Mouse (Mus musculus) stomach, embryonic 15.5 days (tissue): ENCODE data around the gene Ccdc9. TPM values are rescaled to one million over a fixed set of nuclear protein-coding genes. Genes with fewer than 3 reads are reported as not detected.

ENCODE experiments used
- ATAC-seq: fragments of 200-750 bp; cut with Nextera tagmentation; 2 replicates; pipeline ENCODE4 v1.8.0; 2017; ENCODE audit warnings: low read depth, moderate number of reproducible peaks, moderate TSS enrichment; ENCODE audit not compliant: insufficient read depth, low FRiP score
- H3K27ac ChIP-seq: fragments of 300-500 bp; sonication (generic); 2 replicates; pipeline ENCODE4 v1.5.1; 2015; ENCODE audit warnings: mild to moderate bottlenecking, inconsistent platforms
- H3K27me3 ChIP-seq: fragments of 300-500 bp; sonication (generic); replicated peaks from 2 replicates; pipeline ENCODE4 v1.6.1; 2015; ENCODE audit warnings: inconsistent platforms
- H3K36me3 ChIP-seq: fragments of 300-500 bp; sonication (generic); 2 replicates; pipeline ENCODE4 v1.6.1; 2015; ENCODE audit warnings: inconsistent platforms
- H3K4me1 ChIP-seq: fragments of 300-500 bp; sonication (generic); 2 replicates; pipeline ENCODE4 v1.6.1; 2015; ENCODE audit warnings: inconsistent platforms
- H3K4me2 ChIP-seq: fragments of 300-500 bp; sonication (generic); 2 replicates; pipeline ENCODE4 v1.6.1; 2015; ENCODE audit warnings: mild to moderate bottlenecking, inconsistent platforms
- H3K4me3 ChIP-seq: fragments of 300-500 bp; sonication (generic); replicated peaks from 2 replicates; pipeline ENCODE4 v1.5.1; 2015; ENCODE audit warnings: inconsistent platforms
- H3K9ac ChIP-seq: fragments of 300-500 bp; sonication (generic); 2 replicates; pipeline ENCODE4 v1.6.1; 2015; ENCODE audit warnings: inconsistent platforms
- H3K9me3 ChIP-seq: fragments of 300-500 bp; sonication (generic); 2 replicates; pipeline ENCODE4 v1.6.1; 2016; ENCODE audit warnings: inconsistent platforms
- WGBS: fragments of 180-500 bp; shearing (Covaris S2); methylation state at CpG from one replicate; pipeline ENCODE4 v1.1.7; 2015; 5-methylcytosine and 5-hydroxymethylcytosine counted together
- polyA plus RNA-seq: library from polyadenylated mRNA; unstranded; fragments of >200 nt; fragmentation: Nextera tagmentation; extraction: Ambion mirVana; gene quantifications from 2 replicates; pipeline ENCODE4 v1.2.1, GENCODE M21; 2015

Ccdc9 gene
- polyA plus RNA-seq = 26.7 and 27.0 TPM in 2 replicates

DNA sequence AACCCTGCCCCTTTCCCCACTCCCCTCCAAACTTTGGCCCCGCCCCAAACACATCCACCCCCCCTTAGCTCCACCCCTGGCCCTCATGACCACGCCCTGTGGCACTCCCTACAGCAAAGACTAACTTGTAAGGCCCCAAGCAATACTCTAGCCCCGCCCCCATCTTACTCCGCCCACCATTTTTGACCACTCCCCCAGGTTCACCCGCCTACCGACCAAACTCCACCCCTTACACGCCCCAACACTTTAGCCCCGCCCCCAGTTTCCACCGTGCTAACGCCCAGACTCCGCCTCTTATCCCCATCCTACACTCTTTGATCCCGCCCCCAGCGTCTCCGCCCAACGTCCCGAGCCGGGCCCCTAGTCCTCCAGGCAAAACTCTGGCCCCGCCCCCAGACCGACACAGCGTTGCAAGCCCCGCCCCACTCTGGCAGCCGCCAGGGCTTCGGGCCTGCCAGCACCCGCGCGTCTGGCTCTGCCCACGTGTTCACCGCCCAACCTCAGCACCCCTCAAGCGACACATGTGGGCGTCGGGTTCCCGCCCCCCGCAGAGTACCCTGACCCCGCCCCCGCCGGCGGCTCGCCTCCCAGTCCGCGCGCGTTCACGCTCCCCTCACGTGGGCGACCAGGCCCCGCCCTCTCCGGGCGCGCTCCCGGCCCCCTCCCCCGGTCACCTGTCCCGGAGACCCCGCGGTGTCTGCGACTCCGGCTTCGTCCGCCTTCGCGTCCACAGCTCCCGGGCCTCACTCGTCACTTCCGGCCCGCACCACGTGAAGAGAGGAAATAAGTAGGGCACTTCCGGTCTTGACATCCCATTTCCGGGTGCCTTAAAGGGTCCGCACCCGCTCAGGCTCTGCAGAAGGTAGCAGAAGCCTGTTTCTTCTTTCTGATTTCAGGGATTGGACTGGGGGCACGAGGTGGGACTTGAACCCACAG lies at the start of gene Ccdc9:
Gene Ccdc9, minus strand, starts transcription at position 770 of the 936 bp plus-strand sequence.
- Histone ChIP-seq H3K36me3 (peaks cover 21% of the 10 kb centered on the region), H3K4me1 (peaks cover 11% of the 10 kb centered on the region), H3K27me3 (no peaks in the 10 kb centered on the region), H3K4me2 (peak within 1 kb of the TSS; percentile 64), H3K27ac (peak within 1 kb of the TSS; percentile 99), H3K4me3 (peak within 1 kb of the TSS; percentile 73), H3K9ac (peak within 1 kb of the TSS; percentile 76), H3K9me3 (no peaks in the 10 kb centered on the region)
- ATAC-seq = peak; percentile 87
- WGBS = 2% methylated on average over 56 of the region's 70 CpGs

DNA sequence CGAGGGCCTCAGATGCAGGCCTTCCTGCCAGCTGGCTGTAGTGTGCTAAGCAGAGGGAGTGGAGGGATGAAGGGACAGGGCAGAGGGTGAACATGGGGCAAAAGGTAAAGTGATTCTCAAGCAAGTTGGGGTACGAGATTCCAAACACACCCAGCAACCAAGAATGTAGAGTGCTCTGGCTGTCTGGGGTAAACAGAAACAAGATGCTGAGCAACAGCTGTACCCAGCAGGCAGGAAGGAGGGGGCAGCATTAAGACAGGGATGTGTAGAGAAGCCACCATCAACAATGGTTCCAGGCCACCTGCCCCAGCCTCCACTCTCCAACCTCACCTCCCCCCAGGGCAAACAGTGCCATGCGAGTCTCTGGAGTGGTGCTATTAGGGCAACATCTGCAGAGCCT lies 42.6 kb upstream of the Ccdc9 start:
- H3K4me2 ChIP-seq = no peak overlapping the region
- H3K4me1 ChIP-seq = peaks cover 4% of the 10 kb centered on the region
- H3K9ac ChIP-seq = no peak overlapping the region
- H3K27me3 ChIP-seq = no peaks in the 10 kb centered on the region
- H3K9me3 ChIP-seq = no peaks in the 10 kb centered on the region
- H3K4me3 ChIP-seq = no peak overlapping the region
- 73% methylated on average over 3 of the region's 3 CpGs for WGBS
- no peak overlapping the region for H3K27ac ChIP-seq
- ATAC-seq = no peak
- peaks cover 39% of the 10 kb centered on the region for H3K36me3 ChIP-seq

DNA sequence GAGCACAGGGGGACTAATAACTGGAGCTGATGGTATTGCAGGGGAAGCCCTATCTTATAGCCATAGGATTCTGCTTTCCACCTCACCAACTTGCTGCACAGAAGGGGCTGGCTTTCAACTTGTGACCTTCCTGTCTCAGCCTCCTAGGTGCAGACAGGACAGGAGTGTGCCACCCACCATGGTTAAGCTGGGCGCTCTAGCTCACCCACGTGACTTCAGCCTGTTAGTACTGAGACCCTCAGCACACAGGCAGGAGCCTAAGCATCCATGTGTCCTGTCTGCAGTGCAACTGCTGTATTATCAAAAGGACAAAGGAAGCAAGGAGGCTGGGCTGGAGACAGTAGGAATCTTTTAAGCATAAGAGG lies 40.0 kb upstream of the Ccdc9 start:
- Histone ChIP-seq H3K4me2 (no peak overlapping the region), H3K4me1 (peaks cover 4% of the 10 kb centered on the region), H3K36me3 (peaks cover 20% of the 10 kb centered on the region), H3K27me3 (no peaks in the 10 kb centered on the region), H3K9ac (no peak overlapping the region), H3K4me3 (no peak overlapping the region), H3K27ac (0 out of 2 replicates have a peak overlapping the region, but pooled peaks have one; percentile 21), H3K9me3 (no peaks in the 10 kb centered on the region)
- 89% methylated on average over 2 of the region's 2 CpGs for WGBS
- ATAC-seq = no peak

DNA sequence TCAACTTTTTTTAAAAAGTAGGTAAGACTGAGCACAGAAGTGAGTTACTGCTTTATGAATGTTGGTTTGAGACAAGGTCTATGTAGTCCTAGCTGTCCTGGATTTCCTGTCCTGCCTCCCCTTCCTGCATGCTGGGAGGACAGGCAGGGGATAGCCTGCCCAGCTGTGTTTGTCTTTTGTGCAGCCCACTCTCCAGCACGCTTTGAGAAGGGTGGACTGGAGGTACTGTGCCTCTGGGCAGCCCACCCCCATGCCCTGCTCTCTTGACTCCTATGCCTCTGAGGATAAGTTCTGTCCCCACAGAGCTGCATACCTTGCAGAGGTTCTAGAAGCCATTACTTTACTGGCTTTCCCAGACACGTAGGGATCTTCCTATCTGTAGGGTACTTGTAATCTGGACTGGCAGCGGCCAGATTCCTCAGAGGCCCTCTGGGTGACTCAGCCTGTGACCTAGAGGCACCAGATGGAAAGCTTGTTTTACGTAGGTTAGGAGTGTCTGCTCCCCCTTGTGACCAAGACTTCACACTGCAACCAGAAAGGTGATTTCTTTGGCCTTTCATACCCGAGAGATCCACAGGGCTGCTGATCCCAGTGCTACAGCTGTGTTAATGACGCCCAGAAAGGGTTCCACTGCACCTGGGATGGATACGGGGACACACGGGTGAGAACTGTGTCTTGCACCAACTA lies 39.5 kb upstream of the Ccdc9 start:
- no peaks in the 10 kb centered on the region for H3K27me3 ChIP-seq
- H3K4me2 ChIP-seq = no peak overlapping the region
- H3K36me3 ChIP-seq = peaks cover 20% of the 10 kb centered on the region
- peaks cover 4% of the 10 kb centered on the region for H3K4me1 ChIP-seq
- no peaks in the 10 kb centered on the region for H3K9me3 ChIP-seq
- H3K4me3 ChIP-seq = no peak overlapping the region
- ATAC-seq = peak; percentile 62
- H3K9ac ChIP-seq = no peak overlapping the region
- 16% methylated on average over 8 of the region's 8 CpGs for WGBS
- peak overlapping the region; percentile 57; the same call in 1 of the 2 replicates for H3K27ac ChIP-seq

DNA sequence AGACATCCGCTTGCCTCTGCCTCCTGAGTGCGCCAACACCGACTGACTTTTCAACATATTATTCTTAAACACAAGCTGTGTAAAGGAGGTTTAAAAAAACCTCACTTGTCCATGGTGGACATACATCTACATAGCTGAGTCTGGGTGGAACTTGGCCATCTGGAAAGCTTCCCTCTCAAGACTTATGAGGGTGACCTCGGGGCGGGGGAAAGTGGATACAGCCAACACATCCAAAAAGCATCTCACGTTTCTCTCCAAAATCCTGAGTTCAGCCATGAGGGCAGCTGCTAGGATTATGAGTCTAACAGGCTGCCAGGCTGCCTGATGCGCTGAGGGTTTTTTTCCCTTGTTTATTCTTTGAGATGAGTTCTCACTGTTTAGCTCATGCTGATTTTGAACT lies 38.1 kb upstream of the Ccdc9 start:
- Histone ChIP-seq H3K4me2 (no peak overlapping the region), H3K9me3 (no peaks in the 10 kb centered on the region), H3K27ac (peak overlapping the region; percentile 35; the same call in 1 of the 2 replicates), H3K9ac (no peak overlapping the region), H3K36me3 (peaks cover 14% of the 10 kb centered on the region; the same call in 1 of the 2 replicates), H3K4me1 (peaks cover 4% of the 10 kb centered on the region), H3K4me3 (no peak overlapping the region), H3K27me3 (no peaks in the 10 kb centered on the region)
- no peak for ATAC-seq
- 59% methylated on average over 7 of the region's 7 CpGs for WGBS

DNA sequence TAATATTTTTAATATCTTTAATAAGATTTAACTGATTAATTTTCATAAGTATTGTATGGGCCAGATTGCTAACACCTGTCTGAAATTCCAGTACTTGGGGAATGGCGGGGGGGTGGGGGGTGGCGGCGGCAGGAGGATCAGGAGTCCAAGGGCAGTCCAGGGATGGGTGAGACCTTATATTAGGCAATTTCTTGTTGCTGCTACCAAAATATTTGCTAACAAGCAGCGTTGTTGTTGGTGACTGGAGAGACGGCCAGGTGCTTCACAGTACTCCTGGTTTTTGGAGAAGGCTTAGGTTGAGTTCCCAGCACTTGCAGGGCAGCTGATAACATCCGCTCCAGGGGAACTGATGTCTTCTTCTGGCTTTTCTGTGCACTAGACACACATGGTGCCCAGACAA lies 33.9 kb upstream of the Ccdc9 start:
- Histone ChIP-seq H3K4me2 (no peak overlapping the region), H3K27me3 (no peaks in the 10 kb centered on the region), H3K4me1 (no peaks in the 10 kb centered on the region), H3K4me3 (no peak overlapping the region), H3K9me3 (no peaks in the 10 kb centered on the region), H3K27ac (no peak overlapping the region), H3K36me3 (no peaks in the 10 kb centered on the region), H3K9ac (no peak overlapping the region)
- 86% methylated on average over 6 of the region's 6 CpGs for WGBS
- no peak for ATAC-seq

DNA sequence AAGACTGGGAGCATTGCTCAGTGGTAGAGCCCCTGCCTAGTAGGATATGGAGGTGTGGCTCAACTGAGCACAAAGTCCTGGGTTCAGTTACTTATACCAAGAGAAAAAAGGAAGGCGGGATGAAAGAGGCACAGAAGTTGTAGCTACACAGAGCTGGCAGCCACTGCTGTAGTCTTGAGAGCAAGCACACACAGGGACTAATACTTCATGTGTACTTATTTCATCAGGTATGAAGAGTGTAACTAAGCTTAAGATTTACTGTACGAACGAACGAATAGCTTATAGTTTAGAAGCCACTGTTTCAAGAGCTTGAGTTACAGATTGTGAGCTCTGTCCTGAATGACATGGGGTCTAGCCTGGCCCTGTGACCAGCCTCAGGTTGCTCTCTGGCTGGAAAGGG lies 32.6 kb upstream of the Ccdc9 start:
- Histone ChIP-seq H3K4me2 (no peak overlapping the region), H3K36me3 (no peaks in the 10 kb centered on the region), H3K4me1 (0 out of 2 replicates have a peak, but pooled peaks cover 3% of the 10 kb centered on the region), H3K27me3 (no peaks in the 10 kb centered on the region), H3K4me3 (no peak overlapping the region), H3K27ac (no peak overlapping the region), H3K9me3 (no peaks in the 10 kb centered on the region), H3K9ac (no peak overlapping the region)
- WGBS = 91% methylated on average over 4 of the region's 4 CpGs
- no peak for ATAC-seq

DNA sequence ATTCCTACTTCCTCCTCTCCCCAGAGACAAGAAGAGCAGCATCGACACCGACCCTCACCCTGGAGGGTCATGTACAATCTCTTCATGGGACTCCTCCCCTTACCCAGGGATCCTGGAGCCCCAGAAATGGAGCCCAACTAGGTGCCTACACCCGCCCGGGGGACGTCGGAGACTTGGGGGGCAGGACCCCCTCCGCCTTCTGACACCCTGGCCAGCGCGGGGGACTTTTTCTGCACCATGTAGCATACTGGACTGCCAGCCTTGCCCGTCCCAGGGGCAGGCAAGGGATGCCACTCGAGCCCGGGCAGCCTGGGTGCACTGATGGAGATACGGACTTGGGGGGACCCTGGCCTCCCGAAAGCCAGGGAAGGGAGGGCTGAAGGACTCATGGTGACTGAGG lies 30.5 kb upstream of the Ccdc9 start:
- Histone ChIP-seq H3K9me3 (no peaks in the 10 kb centered on the region), H3K9ac (no peak overlapping the region), H3K4me2 (no peak overlapping the region), H3K4me3 (no peak overlapping the region), H3K4me1 (peaks cover 21% of the 10 kb centered on the region), H3K36me3 (no peaks in the 10 kb centered on the region), H3K27ac (no peak overlapping the region), H3K27me3 (no peaks in the 10 kb centered on the region)
- ATAC-seq = no peak
- 79% methylated on average over 14 of the region's 14 CpGs for WGBS

DNA sequence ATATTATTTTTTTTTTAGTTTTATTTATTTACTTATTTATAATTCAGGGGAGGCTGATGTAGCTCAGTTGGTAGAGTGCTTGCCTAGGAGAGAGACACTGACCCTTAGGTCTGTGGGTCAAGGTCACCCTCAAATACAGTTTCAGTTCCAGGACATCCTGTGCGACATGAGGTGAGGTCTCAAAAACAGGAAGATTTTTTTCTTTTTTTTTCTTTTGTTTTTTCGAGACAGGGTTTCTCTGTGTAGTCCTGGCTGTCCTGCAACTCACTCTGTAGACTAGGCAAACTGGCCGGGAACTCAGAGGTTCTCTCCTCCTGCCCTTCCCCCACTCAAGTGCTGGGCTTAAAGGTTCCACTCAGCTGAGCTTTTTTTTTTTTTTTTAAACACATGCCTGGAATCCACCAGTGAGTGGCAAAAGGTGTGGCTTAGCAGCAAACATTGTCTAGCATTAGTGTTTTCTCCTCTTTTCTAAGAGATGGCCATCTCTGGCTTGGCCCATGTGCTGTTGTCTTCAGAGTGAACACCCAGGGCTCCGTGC lies 28.7 kb upstream of the Ccdc9 start:
- Histone ChIP-seq H3K36me3 (no peaks in the 10 kb centered on the region), H3K27me3 (no peaks in the 10 kb centered on the region), H3K9ac (no peak overlapping the region), H3K9me3 (no peaks in the 10 kb centered on the region), H3K27ac (no peak overlapping the region), H3K4me1 (peaks cover 38% of the 10 kb centered on the region), H3K4me2 (no peak overlapping the region), H3K4me3 (no peak overlapping the region)
- no peak for ATAC-seq
- 49% methylated on average over 4 of the region's 4 CpGs for WGBS

DNA sequence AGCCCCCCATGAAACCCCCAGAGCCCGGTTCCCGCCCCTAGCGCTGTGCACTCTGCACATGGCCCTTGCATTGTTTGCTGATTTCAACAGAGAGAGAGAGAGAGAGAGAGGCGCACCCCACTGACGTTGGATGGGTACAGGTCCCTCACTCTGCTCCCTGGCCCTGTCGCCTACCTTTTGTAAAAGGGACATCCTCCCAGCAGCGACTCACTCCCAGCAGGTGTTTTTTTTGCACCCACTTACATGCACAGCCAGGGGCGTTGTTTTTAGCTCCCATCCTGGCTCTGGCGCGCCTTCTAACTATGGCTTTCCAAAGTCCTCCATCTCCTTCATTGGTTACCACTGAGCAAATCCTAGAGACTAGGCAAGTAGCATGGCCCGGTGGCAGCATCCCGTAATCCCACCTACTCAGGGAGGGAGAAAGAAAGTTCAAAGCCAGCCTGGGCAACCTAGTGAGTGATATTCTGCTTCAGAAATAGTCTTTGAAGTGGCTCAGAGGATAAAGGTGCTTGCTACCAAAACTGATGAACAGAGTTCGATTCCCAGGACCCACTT lies 27.7 kb upstream of the Ccdc9 start:
- WGBS = 14% methylated on average over 13 of the region's 13 CpGs
- peak overlapping the region; percentile 97 for H3K27ac ChIP-seq
- no peaks in the 10 kb centered on the region for H3K27me3 ChIP-seq
- peak overlapping the region; percentile 99 for H3K4me2 ChIP-seq
- no peak for ATAC-seq
- H3K9ac ChIP-seq = 0 out of 2 replicates have a peak overlapping the region, but pooled peaks have one; percentile 16
- H3K36me3 ChIP-seq = no peaks in the 10 kb centered on the region
- no peaks in the 10 kb centered on the region for H3K9me3 ChIP-seq
- H3K4me3 ChIP-seq = peak overlapping the region; percentile 74
- H3K4me1 ChIP-seq = peaks cover 47% of the 10 kb centered on the region

DNA sequence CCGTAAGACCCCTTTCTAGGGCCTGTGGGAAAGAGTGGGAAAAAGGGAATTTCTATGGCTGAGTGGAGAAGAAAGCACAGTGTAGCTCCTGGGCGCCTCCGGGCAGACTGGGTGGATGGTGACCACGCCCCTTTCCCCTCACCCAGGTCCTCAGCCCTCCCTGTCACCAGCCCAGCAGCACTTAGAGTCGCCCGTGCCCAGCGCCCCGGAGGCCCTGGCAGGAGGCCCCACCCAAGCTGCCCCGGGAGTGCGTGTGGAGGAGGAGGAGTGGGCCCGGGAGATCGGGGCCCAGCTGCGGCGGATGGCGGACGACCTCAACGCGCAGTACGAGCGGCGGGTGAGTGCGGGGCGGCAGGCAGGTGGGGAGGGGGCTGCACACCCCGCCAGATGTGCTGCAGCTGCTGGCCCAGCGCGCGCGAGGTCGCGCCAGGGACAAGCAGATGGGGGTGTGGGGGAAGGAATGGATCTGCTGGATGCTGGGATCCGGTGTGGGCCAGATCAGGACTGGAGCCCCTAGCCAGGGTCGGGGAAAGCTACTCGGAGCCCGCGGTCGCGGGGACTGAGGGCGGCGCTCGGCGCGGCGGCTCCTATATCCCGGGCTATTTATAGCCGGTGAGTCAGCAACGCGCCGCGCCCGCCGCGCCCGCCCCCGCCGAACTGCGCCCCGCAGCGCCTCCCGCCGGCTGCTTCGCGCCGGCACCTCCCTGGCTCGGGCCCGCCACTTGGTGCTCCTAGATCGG lies 27.1 kb upstream of the Ccdc9 start:
- no peaks in the 10 kb centered on the region for H3K9me3 ChIP-seq
- peak overlapping the region; percentile 74 for H3K4me3 ChIP-seq
- H3K36me3 ChIP-seq = no peaks in the 10 kb centered on the region
- H3K4me2 ChIP-seq = peak overlapping the region; percentile 99
- peaks cover 54% of the 10 kb centered on the region for H3K4me1 ChIP-seq
- peak overlapping the region; percentile 97 for H3K27ac ChIP-seq
- ATAC-seq = peak; percentile 72
- no peaks in the 10 kb centered on the region for H3K27me3 ChIP-seq
- 1% methylated on average over 65 of the region's 66 CpGs for WGBS
- peak overlapping the region; percentile 82 for H3K9ac ChIP-seq
